Mouse (Mus musculus) thymus, adult 2 months (tissue): ENCODE measurements around the gene Per3. TPM values are rescaled to one million over a fixed set of nuclear protein-coding genes. Genes with fewer than 3 reads are reported as not detected.
A peak's percentile ranks its signal among the peaks of the same experiment; 100 is the strongest.

Experiments
- DNase-seq: peaks from one replicate; pipeline ENCODE4 v3.0.0; 2021
- H3K27ac ChIP-seq: fragments of 200-500 bp; 2 replicates; pipeline ENCODE4 v1.5.1; 2012; ENCODE audit warnings: low read length, control low read depth; ENCODE audit not compliant: control insufficient read depth, insufficient read depth
- H3K27me3 ChIP-seq: fragments of 200-500 bp; 2 replicates; pipeline ENCODE4 v1.6.1; 2012; ENCODE audit warnings: mild to moderate bottlenecking, low read length, moderate library complexity, mixed read lengths; ENCODE audit not compliant: control insufficient read depth, insufficient read depth
- H3K36me3 ChIP-seq: fragments of 200-500 bp; 2 replicates; pipeline ENCODE4 v1.6.1; 2012; ENCODE audit warnings: mild to moderate bottlenecking, low read length, moderate library complexity; ENCODE audit not compliant: control insufficient read depth, insufficient read depth
- H3K4me1 ChIP-seq: fragments of 200-500 bp; replicated peaks from 2 replicates; pipeline ENCODE4 v1.6.1; 2012; ENCODE audit warnings: low read length; ENCODE audit not compliant: control insufficient read depth, insufficient read depth
- H3K4me3 ChIP-seq: fragments of 200-500 bp; 2 replicates; pipeline ENCODE4 v1.5.1; 2012; ENCODE audit warnings: mild to moderate bottlenecking, low read length, control low read depth, moderate library complexity; ENCODE audit not compliant: control insufficient read depth, insufficient read depth
- CTCF ChIP-seq: fragments of 200-500 bp; IDR thresholded peaks from 2 replicates; pipeline ENCODE4 v1.5.1; 2012; ENCODE audit warnings: mild to moderate bottlenecking, control low read depth, low read length, moderate library complexity, borderline replicate concordance; ENCODE audit not compliant: control insufficient read depth, poor library complexity, insufficient read depth; ENCODE audit errors: extremely low read depth
- POLR2A ChIP-seq: fragments of 200-500 bp; IDR thresholded peaks from 2 replicates; pipeline ENCODE4 v1.6.1; 2012; ENCODE audit warnings: mild to moderate bottlenecking, low read length, control low read depth, moderate library complexity; ENCODE audit not compliant: control insufficient read depth, poor library complexity, insufficient read depth; ENCODE audit errors: extremely low read depth
- WGBS: fragments of 180-500 bp; shearing (Covaris S2); methylation state at CpG from one replicate; pipeline ENCODE4 v1.1.7; 2018; 5-methylcytosine and 5-hydroxymethylcytosine counted together
- polyA plus RNA-seq: library from polyadenylated mRNA; depleted of rRNA; stranded (reverse); fragments of >200 nt; gene quantifications from 2 replicates; pipeline ENCODE4 v1.2.3, GENCODE M21; 2012

The Per3 gene
- polyA plus RNA-seq, 1 experiment, result 5.4 TPM

DNA sequence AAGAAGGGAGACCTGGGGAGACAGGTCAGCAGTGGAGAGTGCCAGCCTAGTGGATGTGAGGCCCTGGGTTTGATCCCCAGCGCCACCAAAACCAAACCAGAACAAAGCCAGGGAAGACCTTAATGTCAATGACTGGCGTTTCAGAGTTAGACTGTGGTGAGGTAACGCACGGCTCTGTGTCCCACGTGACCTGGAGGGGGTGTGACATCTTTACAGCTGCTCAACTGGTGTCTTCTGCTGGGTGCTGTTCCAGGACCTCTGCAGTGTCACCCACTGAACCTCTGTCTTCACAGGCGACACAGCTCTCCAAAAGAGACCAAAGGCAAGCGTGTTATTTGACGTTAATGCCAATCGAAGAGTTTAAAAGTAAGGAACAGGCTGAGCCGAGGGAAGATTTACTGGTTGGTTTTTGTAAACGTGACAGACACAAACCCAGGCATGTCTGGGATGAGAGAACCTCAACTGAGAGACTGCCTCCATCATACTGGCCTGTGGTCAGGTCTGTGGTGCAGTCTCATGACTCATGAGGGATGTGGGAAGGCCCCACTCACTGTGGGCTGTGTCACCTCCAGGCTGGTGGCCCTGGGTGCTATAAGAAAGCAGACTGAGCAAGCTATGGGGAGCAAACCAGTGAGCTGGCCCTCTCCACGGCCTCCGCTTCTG, 38.7 kb downstream of the Per3 start:
- no peak overlapping the region for H3K27ac ChIP-seq
- TF ChIP-seq CTCF (no peak), POLR2A (no peak)
- no peaks in the 10 kb centered on the region for H3K36me3 ChIP-seq
- H3K4me3 ChIP-seq, result no peak overlapping the region
- H3K4me1 ChIP-seq, result peaks cover 8% of the 10 kb centered on the region
- peak; percentile 30 for DNase-seq
- 16% methylated on average over 13 of the region's 13 CpGs for WGBS
- H3K27me3 ChIP-seq, result no peaks in the 10 kb centered on the region

DNA sequence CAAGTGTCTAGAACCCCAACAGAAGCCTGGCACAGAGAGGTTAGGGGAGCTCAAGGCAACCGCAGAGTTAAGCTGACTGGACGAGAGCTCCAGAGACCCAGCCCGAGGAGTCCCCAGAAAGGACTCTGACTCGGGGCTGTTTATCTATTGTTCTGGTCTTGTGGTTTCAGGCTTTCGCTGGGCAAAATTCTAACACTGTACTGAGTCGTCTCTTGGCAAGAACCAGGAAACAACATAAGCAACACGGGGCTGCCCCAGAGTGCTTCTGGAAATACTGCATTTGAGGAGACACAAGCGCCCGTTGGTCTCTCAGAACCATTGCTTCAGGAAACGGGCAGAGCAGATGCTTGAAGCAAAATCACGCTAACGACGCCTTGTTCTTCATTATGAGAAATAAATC, 43.1 kb downstream of the Per3 start:
- no peak for TF ChIP-seq CTCF
- TF ChIP-seq POLR2A, result no peak
- Histone ChIP-seq H3K4me3 (no peak overlapping the region), H3K27me3 (no peaks in the 10 kb centered on the region), H3K36me3 (no peaks in the 10 kb centered on the region), H3K27ac (no peak overlapping the region), H3K4me1 (peaks cover 8% of the 10 kb centered on the region)
- 10% methylated on average over 13 of the region's 13 CpGs for WGBS
- DNase-seq, result no peak

DNA sequence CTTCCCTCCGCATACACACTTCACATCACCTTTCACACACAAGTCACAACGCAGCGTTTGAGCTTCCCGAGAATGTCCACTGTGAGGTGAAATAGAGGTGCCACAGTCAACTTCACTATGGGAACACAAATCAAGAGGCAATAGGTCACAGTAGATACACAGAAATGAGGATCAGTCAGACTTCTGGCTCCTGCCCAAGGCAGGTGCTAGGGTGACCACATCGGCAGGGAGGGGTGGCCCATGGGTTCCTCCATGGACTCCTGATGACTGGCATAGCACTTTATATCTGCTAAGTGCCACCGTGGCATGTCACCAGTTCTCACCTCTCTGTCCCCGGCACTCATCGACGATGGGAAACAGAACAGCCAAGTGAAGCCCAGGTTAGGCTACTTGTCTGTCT, 45.8 kb downstream of the Per3 start:
- WGBS, result 84% methylated on average over 9 of the region's 9 CpGs
- H3K36me3 ChIP-seq, result no peaks in the 10 kb centered on the region
- no peak overlapping the region for H3K4me3 ChIP-seq
- H3K27me3 ChIP-seq, result no peaks in the 10 kb centered on the region
- H3K27ac ChIP-seq, result no peak overlapping the region
- no peaks in the 10 kb centered on the region for H3K4me1 ChIP-seq
- no peak for TF ChIP-seq CTCF
- no peak for TF ChIP-seq POLR2A
- no peak for DNase-seq

DNA sequence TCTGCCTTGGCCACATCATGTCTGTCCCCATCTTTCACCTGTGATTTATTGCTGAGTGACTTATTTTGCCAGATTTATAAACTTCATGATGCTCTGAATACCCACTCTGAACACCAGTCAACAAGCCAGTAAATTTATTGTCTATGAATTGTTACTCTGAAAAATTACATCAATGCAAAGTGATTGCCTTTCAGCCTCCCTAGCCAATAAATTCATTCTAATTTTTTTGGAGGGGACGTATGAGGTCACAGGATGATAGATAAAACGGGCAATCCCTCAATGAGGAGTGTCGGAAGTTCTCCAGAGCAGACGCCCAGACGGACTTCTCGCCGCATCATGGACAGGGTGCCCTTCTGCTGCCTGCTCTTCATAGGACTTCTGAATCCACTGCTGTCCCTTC, 47.7 kb downstream of the Per3 start, which contains the start of gene Uts2:
Gene Uts2 (plus strand): TSS at position 301 of the 400 bp plus-strand sequence.
- no peak for TF ChIP-seq POLR2A
- no peak for TF ChIP-seq CTCF
- DNase-seq, result no peak
- H3K4me3 ChIP-seq, result no peak within 1 kb of the TSS
- no peaks in the 10 kb centered on the region for H3K36me3 ChIP-seq
- H3K4me1 ChIP-seq, result no peaks in the 10 kb centered on the region
- H3K27me3 ChIP-seq, result no peaks in the 10 kb centered on the region
- no peak within 1 kb of the TSS for H3K27ac ChIP-seq
- 98% methylated on average over 7 of the region's 7 CpGs for WGBS

DNA sequence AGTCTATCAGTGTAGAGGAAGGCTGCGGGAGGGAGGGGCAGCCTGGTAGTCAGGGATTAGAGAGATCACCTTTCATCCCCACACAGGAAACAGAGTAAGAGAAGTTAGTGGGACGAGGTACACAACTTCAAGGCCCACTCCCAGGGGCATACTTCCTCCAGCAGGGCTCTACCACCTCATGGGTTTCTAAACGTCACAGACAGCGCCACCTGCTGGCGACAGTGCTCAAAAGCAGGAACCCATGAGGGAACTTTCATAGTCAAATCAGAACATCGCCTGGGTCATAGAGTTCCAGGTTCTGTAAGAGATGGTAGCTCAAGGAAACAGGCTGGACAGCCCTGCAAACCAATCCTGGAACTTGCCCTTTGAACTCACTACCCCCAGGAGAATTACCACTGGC, 54.3 kb downstream of the Per3 start:
- H3K4me3 ChIP-seq, result no peak overlapping the region
- 53% methylated on average over 6 of the region's 6 CpGs for WGBS
- H3K36me3 ChIP-seq, result no peaks in the 10 kb centered on the region
- no peak overlapping the region for H3K27ac ChIP-seq
- peak; percentile 12 for DNase-seq
- no peaks in the 10 kb centered on the region for H3K27me3 ChIP-seq
- H3K4me1 ChIP-seq, result no peaks in the 10 kb centered on the region
- peak; percentile 62; the same call in 1 of the 2 replicates for TF ChIP-seq CTCF
- no peak for TF ChIP-seq POLR2A

DNA sequence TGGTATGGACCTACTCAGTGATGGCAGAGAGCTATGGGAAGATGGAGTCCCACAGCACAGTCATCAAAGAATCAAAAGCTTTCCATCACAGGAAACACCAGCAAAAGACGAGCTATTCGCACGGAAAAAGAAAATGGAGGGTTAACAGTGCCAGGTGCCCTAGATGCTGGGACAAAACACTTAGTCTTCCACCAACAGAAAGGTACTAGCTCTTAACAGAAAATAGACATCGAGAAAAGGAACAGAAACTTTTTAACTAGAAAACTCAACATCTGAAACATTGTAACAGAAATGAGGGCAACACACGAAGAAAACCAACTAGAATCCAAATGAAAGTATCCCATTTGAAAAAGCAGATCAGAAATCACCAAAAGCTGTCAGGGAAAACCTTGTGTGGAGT, 64.3 kb downstream of the Per3 start:
- Histone ChIP-seq H3K27ac (no peak overlapping the region), H3K4me1 (0 out of 2 replicates have a peak, but pooled peaks cover 3% of the 10 kb centered on the region), H3K4me3 (no peak overlapping the region), H3K27me3 (no peaks in the 10 kb centered on the region), H3K36me3 (no peaks in the 10 kb centered on the region)
- no peak for DNase-seq
- TF ChIP-seq POLR2A (no peak), CTCF (no peak)
- 92% methylated on average over 5 of the region's 5 CpGs for WGBS

DNA sequence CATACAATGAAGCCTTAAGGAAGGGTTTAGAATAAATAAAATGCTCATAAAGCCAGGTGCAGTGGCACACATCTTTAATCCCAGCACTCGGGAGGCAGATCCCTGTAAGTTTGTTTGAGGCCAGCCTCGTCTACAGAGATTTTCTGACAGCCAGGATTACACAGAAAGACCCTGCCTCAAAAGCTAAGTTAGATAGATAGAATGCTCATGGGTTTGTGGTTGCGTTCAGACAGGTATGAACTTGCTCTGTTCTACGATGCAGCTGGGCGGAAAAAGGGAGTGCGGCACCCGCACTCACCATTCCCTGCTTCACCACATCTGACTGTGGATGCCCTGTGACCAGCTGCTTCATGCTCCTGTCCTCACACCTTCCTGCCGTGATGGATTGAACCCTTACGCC, 65.0 kb downstream of the Per3 start:
- WGBS, result 91% methylated on average over 9 of the region's 9 CpGs
- TF ChIP-seq CTCF, result no peak
- no peak for DNase-seq
- Histone ChIP-seq H3K4me3 (no peak overlapping the region), H3K36me3 (no peaks in the 10 kb centered on the region), H3K27ac (no peak overlapping the region), H3K4me1 (0 out of 2 replicates have a peak, but pooled peaks cover 3% of the 10 kb centered on the region), H3K27me3 (no peaks in the 10 kb centered on the region)
